ENCODE assay signal across 27 mouse cellular contexts in the genomic region with DNA sequence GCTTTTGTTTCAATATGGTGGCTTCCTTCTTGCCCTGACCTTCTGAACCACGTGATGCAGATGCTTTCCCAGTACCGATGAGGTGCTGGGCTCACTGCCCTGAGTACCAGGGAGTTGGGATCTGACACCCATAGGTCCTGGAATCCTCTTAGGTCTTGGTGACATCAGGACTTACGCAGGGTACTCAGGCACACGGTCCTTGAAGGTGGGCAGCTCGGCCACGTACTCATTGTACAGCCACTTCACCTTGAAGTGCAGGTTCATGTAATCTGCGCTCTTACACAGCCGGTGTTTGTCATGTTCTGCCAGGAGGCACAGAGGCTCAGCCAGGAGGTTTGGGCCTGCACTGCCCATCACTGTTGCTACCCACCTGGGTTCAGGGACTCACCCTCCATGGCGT. TPM values are rescaled to one million over a fixed set of nuclear protein-coding genes. Genes with fewer than 3 reads are reported as not detected.
"Had no signal": no experiment of that assay in that cellular context is flagged by ENCODE, and none has a peak within 500 bp of the region (broad histone marks: within the 10 kb centered on the region; RNA-seq: fewer than 3 reads in every experiment).

No protein-coding gene starts in this region.

- ATAC-seq: hindbrain, embryonic 16.5 days; inflammation-experienced regulatory T-cells, adult 6 months; intestine, embryonic 15.5 days; intestine, postnatal 0 days; liver, embryonic 12.5 days had no signal

- H3K36me3 ChIP-seq: heart, embryonic 10.5 days; heart, embryonic 12.5 days; intestine, embryonic 15.5 days; limb, embryonic 13.5 days; limb, embryonic 15.5 days; liver, embryonic 12.5 days had no signal

- H3K27ac ChIP-seq: gastrocnemius, adult 2 months; heart, embryonic 10.5 days; hindbrain, embryonic 10.5 days; hindbrain, embryonic 12.5 days; hindbrain, embryonic 14.5 days; intestine, embryonic 15.5 days; kidney, postnatal 0 days; layer of hippocampus, adult 2 months; left cerebral cortex, adult 2 months; limb, embryonic 13.5 days; limb, embryonic 15.5 days; liver, embryonic 12.5 days had no signal

- H3K27me3 ChIP-seq: limb, embryonic 15.5 days had no signal

- H3K4me2 ChIP-seq: heart, embryonic 12.5 days; hindbrain, embryonic 12.5 days; hindbrain, embryonic 14.5 days; intestine, embryonic 15.5 days; limb, embryonic 13.5 days; limb, embryonic 15.5 days; liver, embryonic 12.5 days had no signal

- H3K4me3 ChIP-seq: gastrocnemius, adult 2 months; heart, embryonic 10.5 days; heart, embryonic 12.5 days; hindbrain, embryonic 10.5 days; hindbrain, embryonic 12.5 days; intestine, embryonic 15.5 days; layer of hippocampus, adult 2 months; left cerebral cortex, adult 2 months; limb, embryonic 13.5 days; limb, embryonic 15.5 days; liver, embryonic 12.5 days had no signal

- H3K9me3 ChIP-seq: heart, embryonic 10.5 days; heart, embryonic 12.5 days; hindbrain, embryonic 10.5 days; hindbrain, embryonic 12.5 days; intestine, embryonic 15.5 days; limb, embryonic 13.5 days; limb, embryonic 15.5 days; liver, embryonic 12.5 days had no signal

- H3K9ac ChIP-seq: heart, embryonic 12.5 days; hindbrain, embryonic 12.5 days; hindbrain, embryonic 14.5 days; intestine, embryonic 15.5 days; limb, embryonic 13.5 days; limb, embryonic 15.5 days; liver, embryonic 12.5 days had no signal

- DNase-seq: gastrocnemius, adult 2 months; gastrocnemius, postnatal 10 days; gastrocnemius, postnatal 25 days; heart, adult 18-20 months; heart, postnatal 10 days; heart, postnatal 4 days; kidney, adult 18-20 months; kidney, adult 8-10 months; kidney, postnatal 14 days; kidney, postnatal 4 days; left cerebral cortex, postnatal 4 days had no signal

- H3K4me1 ChIP-seq: heart, embryonic 10.5 days; heart, embryonic 12.5 days; hindbrain, embryonic 10.5 days; hindbrain, embryonic 12.5 days; intestine, embryonic 15.5 days; limb, embryonic 13.5 days; limb, embryonic 15.5 days; liver, embryonic 12.5 days had no signal

RNA-seq across cellular contexts. Expression of a gene that starts 43.5 kb away (rescaled TPM):
- polyA plus RNA-seq: hindbrain, embryonic 12.5 days; limb, embryonic 11.5 days had no signal
